Mouse (Mus musculus): ENCODE measurements around the gene Gm17359. TPM values are rescaled to one million over a fixed set of nuclear protein-coding genes. Genes with fewer than 3 reads are reported as not detected.

Gm17359 gene
- total RNA-seq, 2 experiments from 2014 or later, result not detected

GRCm38 (mm10) chr3:79458651-79459275 lies 122.3 kb downstream of the Gm17359 start:
- DNase-seq (ENCODE audit: low spot score in 2 of 2), result no peak

- no peak for DNase-seq (ENCODE audit: low spot score in 2 of 2)
Observed at GRCm38 (mm10) chr3:79469440-79469839, 133.0 kb downstream of the Gm17359 start.

- no peak for DNase-seq (ENCODE audit: low spot score in 2 of 2)
Observed at GRCm38 (mm10) chr3:79472362-79472761, 135.9 kb downstream of the Gm17359 start.

- no peak for DNase-seq (ENCODE audit: low spot score in 2 of 2)
Observed at GRCm38 (mm10) chr3:79474911-79475310, 138.4 kb downstream of the Gm17359 start.

- DNase-seq (ENCODE audit: low spot score in 2 of 2), result no peak
Observed at GRCm38 (mm10) chr3:79475980-79476379, 139.5 kb downstream of the Gm17359 start.

- DNase-seq (ENCODE audit: low spot score in 2 of 2), result no peak
Observed at GRCm38 (mm10) chr3:79478400-79478799, 141.9 kb downstream of the Gm17359 start.

- no peak for DNase-seq (ENCODE audit: low spot score in 2 of 2)
Observed at GRCm38 (mm10) chr3:79478880-79479279, 142.4 kb downstream of the Gm17359 start.

- DNase-seq (ENCODE audit: low spot score in 2 of 2), result no peak
Observed at GRCm38 (mm10) chr3:79484286-79485063, 148.0 kb downstream of the Gm17359 start.

- no peak for DNase-seq (ENCODE audit: low spot score in 2 of 2)
Observed at GRCm38 (mm10) chr3:79488025-79488424, 151.6 kb downstream of the Gm17359 start.

GRCm38 (mm10) chr3:79490102-79490501 lies 153.6 kb downstream of the Gm17359 start:
- no peak for DNase-seq (ENCODE audit: low spot score in 2 of 2)

GRCm38 (mm10) chr3:79491614-79492013 lies 155.2 kb downstream of the Gm17359 start:
- DNase-seq (ENCODE audit: low spot score in 2 of 2), result no peak

GRCm38 (mm10) chr3:79493064-79493463 lies 156.6 kb downstream of the Gm17359 start:
- DNase-seq (ENCODE audit: low spot score in 2 of 2), result no peak

- DNase-seq (ENCODE audit: low spot score in 2 of 2), result no peak
Observed at GRCm38 (mm10) chr3:79494028-79494427, 157.6 kb downstream of the Gm17359 start.

- DNase-seq (ENCODE audit: low spot score in 2 of 2), result no peak
Observed at GRCm38 (mm10) chr3:79495151-79495550, 158.7 kb downstream of the Gm17359 start.

GRCm38 (mm10) chr3:79496668-79497067 lies 160.2 kb downstream of the Gm17359 start:
- DNase-seq (ENCODE audit: low spot score in 2 of 2), result no peak

GRCm38 (mm10) chr3:79500279-79500678 lies 163.8 kb downstream of the Gm17359 start:
- no peak for DNase-seq (ENCODE audit: low spot score in 2 of 2)

- DNase-seq (ENCODE audit: low spot score in 2 of 2), result no peak
Observed at GRCm38 (mm10) chr3:79501166-79501728, 164.8 kb downstream of the Gm17359 start.

Other genes with a start within 250 kb of the Gm17359 start
- 10 to 100 TPM; 33.2 to 35.3 TPM for gene Rapgef2, start 50.1 kb upstream of the Gm17359 start, total RNA-seq (2021)
- gene Fnip2, start 231.1 kb downstream of the Gm17359 start, total RNA-seq (2021), result 10 to 100 TPM; 11.9 to 16.0 TPM

All from adrenal gland, postnatal 4 days (tissue).